Mouse (Mus musculus) heart, postnatal 10 days (tissue): Measurements from ENCODE around the gene Tnnt1. TPM values are rescaled to one million over a fixed set of nuclear protein-coding genes. Genes with fewer than 3 reads are reported as not detected.
A peak's percentile ranks its signal among the peaks of the same experiment; 100 is the strongest.
"Not testable (repeated sequence)": the region's sequence is repeated elsewhere in the genome, so short reads cannot be mapped to it uniquely, and the experiment has no call there.

Source experiments
- DNase-seq, 2 experiments: peaks; one replicate each; pipeline ENCODE4 v3.0.0; 2021
- intact Hi-C: fragments of 180-260 bp; cut with DNase I; formaldehyde crosslinking; loops from one replicate; pipeline ENCODE4 v1.15.1; 2025
- total RNA-seq, 2 experiments: library from RNA; stranded (reverse); gene quantifications; 2 replicates each; pipeline ENCODE4 v1.2.3; 2021

Tnnt1 gene
- 10 to 100 TPM; 36.1 to 38.1 TPM for total RNA-seq

- peak; percentile 76 to 77 for DNase-seq
Observed at GRCm38 (mm10) chr7:4516332-4517050, at the start of gene Tnnt1. Gene Tnnt1, minus strand, starts transcription at chr7:4516382.

GRCm38 (mm10) chr7:4562660-4563059 is 46.5 kb upstream of the Tnnt1 start:
- DNase-seq, result no peak
- intact Hi-C loops, result no loop called here

More at GRCm38 (mm10) chr7:4516332-4517050, at the start of gene Tnnt1:
- intact Hi-C loops, result no loop called here

GRCm38 (mm10) chr7:4557167-4557560 is 41.0 kb upstream of the Tnnt1 start:
- no peak for DNase-seq
- intact Hi-C loops, result loop anchor here (2.0 to 5.0 kb wide), 4 partner anchors 65 to 384 kb away; no protein-coding TSS in a partner anchor

DNA sequence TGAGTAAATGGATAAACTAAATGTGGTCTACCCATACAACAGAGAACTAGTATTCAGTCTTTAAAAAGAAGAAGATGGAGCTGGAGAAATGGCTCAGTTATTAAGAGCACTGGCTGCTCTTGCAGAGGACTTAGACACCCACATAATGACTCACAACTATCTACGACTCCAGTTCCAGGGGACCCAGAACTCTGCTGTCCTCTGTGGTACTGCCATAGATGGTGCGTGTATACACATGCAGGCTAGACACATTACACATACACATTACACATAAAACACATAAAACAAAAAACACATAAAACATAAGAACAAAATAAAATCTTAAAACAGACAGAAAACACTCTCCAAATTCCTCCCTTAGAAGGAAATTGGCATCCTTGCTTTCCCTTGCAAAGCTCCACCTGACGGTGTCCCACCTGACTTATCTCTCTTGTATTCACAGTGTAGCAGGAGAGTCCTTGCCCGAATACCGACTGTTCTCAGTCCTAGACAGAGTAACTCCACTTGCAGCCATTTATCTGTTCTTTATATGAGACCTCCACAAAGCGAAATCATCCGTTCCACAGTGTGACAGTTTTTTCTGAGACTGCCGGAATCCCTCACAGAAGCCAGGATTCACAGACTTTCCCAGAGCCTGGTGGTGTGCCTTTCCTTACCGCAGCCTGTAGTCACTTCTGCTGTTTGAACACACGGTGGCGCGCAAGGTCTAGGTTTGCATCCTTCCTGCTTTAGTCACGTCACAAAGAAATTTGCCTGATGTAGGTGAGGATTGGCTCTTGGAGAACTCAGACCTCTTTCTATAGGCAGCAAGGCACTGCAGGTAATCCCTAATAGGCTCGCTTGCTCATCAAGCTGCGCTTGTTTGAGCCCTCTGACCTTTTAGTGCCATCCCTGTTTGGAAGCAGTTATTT is 40.3 kb upstream of the Tnnt1 start:
- intact Hi-C loops, result loop anchor here (2.0 to 5.0 kb wide), 4 partner anchors 66 to 384 kb away; no protein-coding TSS in a partner anchor
- DNase-seq, result peak; percentile 73 to 88

- no peak for DNase-seq
- intact Hi-C loops, result no loop called here
Observed at GRCm38 (mm10) chr7:4547221-4547641, 31.0 kb upstream of the Tnnt1 start, which contains the start of gene Syt5. Gene Syt5, minus strand, starts transcription at chr7:4547541.

- peak; percentile 68 for DNase-seq
- intact Hi-C loops, result no loop called here
Observed at GRCm38 (mm10) chr7:4546591-4547131, 30.5 kb upstream of the Tnnt1 start.

GRCm38 (mm10) chr7:4546050-4546449 is 29.9 kb upstream of the Tnnt1 start:
- intact Hi-C loops, result no loop called here
- no peak for DNase-seq

DNA sequence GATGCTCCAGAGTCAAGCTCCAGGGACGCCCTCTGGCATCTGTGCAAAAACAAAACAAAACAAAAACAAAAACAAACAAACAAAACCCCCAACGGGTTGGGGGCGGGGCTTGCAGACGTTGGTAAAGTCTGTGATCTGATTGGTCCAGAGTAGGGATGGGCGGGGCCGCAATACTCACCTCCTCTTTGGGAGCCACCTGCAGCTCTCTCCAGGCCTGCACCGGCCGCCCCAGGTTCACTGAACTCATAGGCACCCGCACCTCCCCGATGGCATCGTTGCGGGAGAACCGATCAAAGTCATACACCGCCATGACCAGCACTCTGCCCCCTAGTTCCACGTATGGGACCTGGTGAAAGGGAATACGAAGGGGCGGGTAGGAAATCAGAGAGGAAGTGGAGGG is 25.8 kb upstream of the Tnnt1 start:
- intact Hi-C loops, result no loop called here
- no peak for DNase-seq

DNA sequence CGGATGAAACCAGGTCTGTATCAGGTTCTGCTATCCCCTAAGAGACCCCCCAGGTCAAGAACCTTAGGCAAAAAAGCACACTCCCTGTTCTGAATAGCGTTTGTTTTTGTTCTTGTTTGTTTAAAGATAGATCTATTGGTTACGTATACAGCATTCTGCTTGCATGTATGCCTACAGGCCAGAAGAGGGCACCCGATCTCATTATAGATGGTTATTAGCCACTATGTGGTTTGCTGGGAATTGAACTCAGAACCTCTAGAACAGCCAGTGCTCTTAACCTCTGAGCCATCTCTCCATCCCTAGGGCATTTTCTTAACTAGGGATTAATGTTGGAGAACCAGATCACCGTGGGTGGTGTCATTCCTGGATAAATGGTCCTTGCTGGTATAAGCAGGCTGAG is 25.2 kb upstream of the Tnnt1 start:
- no peak for DNase-seq
- intact Hi-C loops, result no loop called here

DNA sequence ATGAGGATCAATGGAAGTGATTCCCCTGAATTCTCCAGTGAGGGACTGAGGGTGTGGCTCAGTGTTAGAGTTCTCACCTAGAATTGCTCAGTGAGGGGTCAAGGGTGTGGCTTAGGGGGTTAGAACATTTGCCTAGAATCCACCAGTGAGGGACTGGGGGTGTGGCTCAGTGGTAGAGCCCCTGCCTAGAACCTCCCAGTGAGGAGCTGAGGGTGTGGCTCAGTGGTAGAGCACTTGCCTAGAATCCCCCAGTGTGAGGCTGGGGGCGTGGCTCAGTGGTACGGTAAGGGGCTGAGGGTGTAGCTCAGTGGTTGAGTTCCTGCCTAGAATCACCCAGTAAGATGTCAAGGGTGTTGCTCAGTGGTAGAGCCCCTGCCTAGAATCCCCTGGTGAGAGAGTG is 22.8 kb upstream of the Tnnt1 start:
- intact Hi-C loops, result no loop called here
- no peak for DNase-seq

DNA sequence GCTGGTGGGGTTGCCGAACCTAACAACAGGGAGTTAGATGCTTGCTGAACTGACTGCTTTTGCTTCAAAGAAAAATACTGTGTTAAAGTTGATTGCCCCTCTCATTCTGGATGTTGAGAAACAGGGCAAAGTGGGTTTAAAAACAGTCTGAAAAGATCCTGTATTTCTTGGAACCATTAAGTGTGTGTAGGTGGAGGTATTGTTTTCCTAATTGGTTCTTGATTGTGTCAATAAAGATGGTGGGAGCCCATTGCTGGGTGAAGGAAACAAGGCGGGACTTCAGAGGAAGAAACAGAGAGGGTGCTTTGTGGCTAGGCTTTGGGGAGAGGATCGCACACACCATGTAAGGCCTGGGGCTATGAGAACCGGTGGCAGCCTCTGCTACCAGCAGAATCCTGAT is 21.0 kb upstream of the Tnnt1 start:
- no peak for DNase-seq
- intact Hi-C loops, result no loop called here

GRCm38 (mm10) chr7:4536369-4536768 is 20.2 kb upstream of the Tnnt1 start:
- no peak for DNase-seq
- intact Hi-C loops, result no loop called here

GRCm38 (mm10) chr7:4532005-4532729 is 16.0 kb upstream of the Tnnt1 start, which contains the start of gene Dnaaf3:
Gene Dnaaf3, minus strand, starts transcription at chr7:4532453.
- intact Hi-C loops, result no loop called here
- peak; percentile 81 to 82 for DNase-seq

DNA sequence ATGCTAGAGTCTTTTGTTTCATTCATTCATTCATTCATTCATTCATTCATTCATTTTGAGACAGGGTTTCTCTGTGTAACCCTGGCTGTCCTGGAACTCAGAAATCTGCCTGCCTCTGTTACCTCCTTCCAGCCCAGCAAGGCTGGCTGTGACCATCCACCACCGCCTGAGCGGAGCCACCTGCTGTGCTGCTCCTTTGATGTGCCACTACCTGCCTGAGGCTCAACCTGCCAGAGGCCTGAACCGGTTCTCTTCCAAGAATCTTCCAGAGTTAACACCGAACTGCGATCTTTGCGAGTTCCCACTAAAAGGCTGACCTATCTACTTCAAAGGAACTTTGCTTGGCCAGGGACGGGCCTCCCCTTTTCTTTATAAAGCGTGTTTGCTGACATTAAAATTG is 14.0 kb upstream of the Tnnt1 start:
- intact Hi-C loops, DNase-seq: not testable (repeated sequence)

- intact Hi-C loops, result loop anchor here (10.0 kb wide), 1 partner anchor 232 kb away; no protein-coding TSS in a partner anchor
- no peak for DNase-seq
Observed at GRCm38 (mm10) chr7:4527302-4527689, 11.1 kb upstream of the Tnnt1 start.

DNA sequence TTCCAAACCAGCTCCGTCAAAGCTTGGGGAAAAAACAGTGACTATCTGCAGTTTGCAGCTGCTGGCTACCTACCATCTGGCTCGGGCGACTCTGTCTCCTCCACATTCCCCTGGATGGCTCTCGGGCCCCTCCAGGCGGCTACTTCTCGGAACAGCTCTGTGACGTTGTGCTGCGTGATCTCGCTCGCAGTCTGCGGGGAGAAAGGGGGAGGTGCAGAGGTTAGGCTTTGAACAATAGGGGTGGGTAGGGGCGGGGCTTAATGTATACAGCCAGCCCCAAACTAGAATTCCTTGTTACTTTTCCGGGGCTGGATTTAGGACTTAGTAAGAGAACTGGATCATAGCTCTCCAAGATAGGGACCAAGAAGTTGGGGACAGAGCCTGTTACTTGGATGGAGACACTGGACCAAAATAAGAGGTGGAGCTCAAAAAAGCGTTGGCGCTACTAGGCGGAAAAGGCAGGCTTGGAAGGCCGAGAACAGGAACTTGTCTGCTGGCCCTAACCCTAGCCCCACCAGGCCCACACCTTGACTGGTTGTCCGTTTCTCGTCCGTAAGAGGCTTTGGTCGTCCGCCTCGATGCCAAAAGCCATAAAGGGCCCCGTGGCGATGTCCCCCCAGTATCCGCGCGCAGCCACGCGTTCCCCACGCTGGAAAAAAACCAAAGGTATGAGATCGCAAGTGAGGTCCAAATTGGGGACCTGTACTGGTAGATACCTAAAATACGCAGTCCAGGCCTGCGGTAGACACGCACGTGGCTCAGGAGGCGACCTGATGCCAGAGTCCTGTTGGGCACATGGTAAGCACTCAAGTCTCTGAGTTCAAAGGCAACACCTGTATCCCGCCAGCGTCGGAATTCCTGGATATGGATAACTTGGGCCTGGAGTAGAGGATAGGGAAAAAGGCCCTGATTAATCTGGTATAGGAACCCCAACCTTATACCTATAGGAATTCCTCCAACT is 10.4 kb upstream of the Tnnt1 start:
- peak; percentile 89 to 92 for DNase-seq
- intact Hi-C loops, result loop anchor here (1.0 to 10.0 kb wide), 2 partner anchors 47 to 232 kb away; no protein-coding TSS in a partner anchor

- intact Hi-C loops, result loop anchor here (10.0 kb wide), 1 partner anchor 230 kb away; no protein-coding TSS in a partner anchor
- DNase-seq, result peak; percentile 71 to 83
Observed at GRCm38 (mm10) chr7:4524212-4524922, 8.2 kb upstream of the Tnnt1 start, which contains the start of gene Tnni3. Gene Tnni3, minus strand, starts transcription at chr7:4524229.
